Mouse (Mus musculus) erythroblast, embryonic 14.5 days (primary cell): ENCODE measurements at regions not wholly inside any gene's neighbourhood (a gene's known extent, or its start where the extent isn't known, plus 50 kb on each side); places are given as distances from the start of the nearest gene placed in this dataset.

Source experiments
- GATA1 ChIP-seq: IDR thresholded peaks from 2 replicates; pipeline ENCODE4 v1.6.1; 2012; ENCODE audit warnings: low read length, inconsistent platforms, mixed read lengths
- TAL1 ChIP-seq: IDR thresholded peaks from 3 replicates; pipeline ENCODE4 v1.6.1; 2012; ENCODE audit warnings: low read length, inconsistent platforms, mixed read lengths

DNA sequence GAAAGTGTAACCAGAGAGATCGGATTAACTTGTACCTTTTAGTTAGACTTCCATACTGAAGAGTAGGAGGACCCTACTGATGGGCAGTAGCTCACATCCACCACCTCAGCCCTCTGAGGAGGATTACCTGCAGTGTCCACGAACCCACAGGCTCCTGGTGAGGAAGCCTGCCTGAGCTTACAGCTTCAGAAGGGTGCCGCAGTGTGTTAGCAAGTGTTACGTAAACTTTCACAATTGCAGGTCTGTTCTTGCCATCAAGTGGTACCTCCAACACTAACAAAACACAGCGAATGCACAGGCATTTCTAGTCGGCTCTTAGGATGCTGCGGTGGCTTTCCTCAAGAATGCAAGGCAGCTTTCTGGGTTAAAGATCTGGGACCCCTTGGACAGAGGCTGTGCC, 192.4 kb upstream of the Mkln1 start:
- TF ChIP-seq GATA1: no peak
- TF ChIP-seq TAL1: no peak
